Mouse (Mus musculus) midbrain, postnatal 0 days (tissue): ENCODE measurements around the gene Dlgap3. TPM values are rescaled to one million over a fixed set of nuclear protein-coding genes. Genes with fewer than 3 reads are reported as not detected.

ENCODE experiments used
- ATAC-seq: fragments of 200-750 bp; cut with Nextera tagmentation; 2 replicates; pipeline ENCODE4 v1.8.0; 2017; ENCODE audit warnings: moderate number of reproducible peaks, mild to moderate bottlenecking, moderate TSS enrichment, moderate library complexity; ENCODE audit not compliant: low FRiP score
- DNase-seq: peaks from one replicate; pipeline ENCODE4 v3.0.0-alpha.2; 2015; ENCODE audit warnings: low spot score
- H3K27ac ChIP-seq: fragments of 300-500 bp; sonication (generic); 2 replicates; pipeline ENCODE4 v1.5.1; 2014; ENCODE audit warnings: low read depth, mild to moderate bottlenecking, low read length, mixed read lengths
- H3K27me3 ChIP-seq: fragments of 300-500 bp; sonication (generic); 2 replicates; pipeline ENCODE4 v1.6.1; 2014; ENCODE audit warnings: low read length, control low read depth, mixed read lengths; ENCODE audit not compliant: insufficient read depth
- H3K36me3 ChIP-seq: fragments of 300-500 bp; sonication (generic); 2 replicates; pipeline ENCODE4 v1.6.1; 2014; ENCODE audit warnings: low read length, control low read depth, mixed read lengths; ENCODE audit not compliant: insufficient read depth
- H3K4me1 ChIP-seq: fragments of 300-500 bp; sonication (generic); 2 replicates; pipeline ENCODE4 v1.6.1; 2014; ENCODE audit warnings: mild to moderate bottlenecking, control low read depth, antibody characterized with exemption, low read length, mixed read lengths; ENCODE audit not compliant: insufficient read depth
- H3K4me2 ChIP-seq: fragments of 300-500 bp; sonication (generic); 2 replicates; pipeline ENCODE4 v1.6.1; 2014; ENCODE audit warnings: low read depth, mild to moderate bottlenecking, low read length, mixed read lengths; ENCODE audit not compliant: poor library complexity, severe bottlenecking
- H3K4me3 ChIP-seq: fragments of 300-500 bp; sonication (generic); 2 replicates; pipeline ENCODE4 v1.5.1; 2014; ENCODE audit warnings: low read depth, mild to moderate bottlenecking, low read length, moderate library complexity
- H3K9ac ChIP-seq: fragments of 300-500 bp; sonication (generic); replicated peaks from 2 replicates; pipeline ENCODE4 v1.6.1; 2014; ENCODE audit warnings: mild to moderate bottlenecking, low read length, moderate library complexity, mixed read lengths; ENCODE audit not compliant: poor library complexity, severe bottlenecking
- H3K9me3 ChIP-seq: fragments of 300-500 bp; sonication (generic); 2 replicates; pipeline ENCODE4 v1.6.1; 2016; ENCODE audit warnings: low read length, control low read depth
- CTCF ChIP-seq: IDR thresholded peaks from 2 replicates; pipeline ENCODE4 v1.5.1; 2016; ENCODE audit warnings: antibody characterized with exemption, mild to moderate bottlenecking
- WGBS: fragments of 180-500 bp; shearing (Covaris S2); extraction: QIAGEN DNeasy Blood & Tissue Kit; methylation state at CpG from one replicate; pipeline ENCODE4 v1.1.7; 2014; 5-methylcytosine and 5-hydroxymethylcytosine counted together
- polyA plus RNA-seq: library from polyadenylated mRNA; unstranded; fragments of >200 nt; fragmentation: Nextera tagmentation; extraction: Ambion mirVana; gene quantifications from 2 replicates; pipeline ENCODE4 v1.2.1, GENCODE M21; 2015
- total RNA-seq: library from RNA; depleted of rRNA; stranded (reverse); fragments of >200 nt; gene quantifications from 2 replicates; pipeline ENCODE4 v1.2.3, GENCODE M21; 2014

The Dlgap3 gene
- total and polyA plus RNA-seq, 2 experiments from 2014 or later = 34.5 to 156 TPM

DNA sequence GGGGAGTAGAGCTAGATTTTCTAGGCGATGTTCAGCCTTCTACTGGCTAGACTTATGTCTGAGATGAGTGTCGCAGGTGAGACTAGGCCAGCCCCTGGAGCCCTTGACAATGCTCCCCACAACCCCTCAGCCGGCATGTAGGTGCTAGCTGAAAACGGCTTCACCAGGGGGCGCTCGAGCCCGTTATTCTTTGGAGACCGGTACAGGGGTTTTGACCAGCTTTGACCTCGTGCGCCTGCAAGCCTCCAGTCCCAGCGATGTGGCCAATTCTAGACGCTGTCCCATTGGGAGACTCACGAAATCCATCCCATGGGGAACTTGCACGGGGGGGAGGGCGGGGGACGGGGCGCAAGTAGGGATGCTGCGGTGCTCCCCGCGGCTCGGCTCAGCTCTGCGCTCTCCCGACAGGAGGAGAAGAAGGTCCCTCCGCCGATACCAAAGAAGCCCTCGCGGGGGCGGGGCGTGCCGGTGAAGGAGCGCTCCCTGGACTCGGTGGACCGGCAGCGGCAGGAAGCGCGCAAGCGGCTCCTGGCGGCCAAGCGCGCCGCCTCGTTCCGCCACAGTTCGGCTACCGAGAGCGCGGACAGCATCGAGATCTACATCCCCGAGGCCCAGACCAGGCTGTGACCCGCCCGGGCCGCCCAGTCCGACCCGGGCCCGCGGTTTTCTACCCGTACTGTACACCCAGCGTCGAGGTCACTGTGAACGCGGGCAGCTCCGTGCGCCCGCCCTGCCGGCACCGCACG, 66.9 kb downstream of the Dlgap3 start:
- Histone ChIP-seq H3K9me3 (no peaks in the 10 kb centered on the region), H3K4me2 (peak overlapping the region; percentile 70), H3K36me3 (peaks cover 5% of the 10 kb centered on the region; the same call in 1 of the 2 replicates), H3K9ac (peak overlapping the region; percentile 65), H3K27ac (peak overlapping the region; percentile 58), H3K27me3 (no peaks in the 10 kb centered on the region), H3K4me3 (peak overlapping the region; percentile 38), H3K4me1 (peaks cover 24% of the 10 kb centered on the region)
- TF ChIP-seq CTCF = peak; percentile 76
- 2% methylated on average over 65 of the region's 67 CpGs for WGBS
- peak; percentile 89 for DNase-seq
- peak; percentile 49 for ATAC-seq

DNA sequence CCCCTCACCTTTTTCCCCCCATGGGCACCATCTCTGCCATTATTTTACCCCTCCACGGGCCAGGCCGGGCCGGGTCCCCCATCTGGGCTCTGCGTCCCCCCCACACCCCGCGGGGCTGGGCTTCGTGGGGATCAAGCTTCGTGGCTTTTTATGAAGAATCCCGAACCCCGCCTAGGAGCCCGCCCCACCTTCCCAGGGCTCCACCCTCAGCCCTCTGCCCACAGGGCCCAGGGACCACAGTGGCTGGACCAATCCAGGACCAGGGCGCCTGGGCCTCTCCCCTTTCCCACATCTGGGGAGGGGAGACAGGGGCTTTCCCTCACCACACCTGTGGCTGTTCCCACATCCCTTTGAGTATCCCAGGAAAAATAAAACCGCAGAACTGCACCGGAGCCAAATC, 67.6 kb downstream of the Dlgap3 start:
- ATAC-seq = no peak
- peaks cover 18% of the 10 kb centered on the region for H3K4me1 ChIP-seq
- DNase-seq = no peak
- 6% methylated on average over 14 of the region's 14 CpGs for WGBS
- H3K4me2 ChIP-seq = peak overlapping the region; percentile 70
- H3K4me3 ChIP-seq = peak overlapping the region; percentile 38
- H3K9ac ChIP-seq = peak overlapping the region; percentile 65
- H3K27ac ChIP-seq = peak overlapping the region; percentile 58
- H3K36me3 ChIP-seq = peaks cover 5% of the 10 kb centered on the region; the same call in 1 of the 2 replicates
- no peaks in the 10 kb centered on the region for H3K27me3 ChIP-seq
- H3K9me3 ChIP-seq = no peaks in the 10 kb centered on the region
- TF ChIP-seq CTCF = no peak

DNA sequence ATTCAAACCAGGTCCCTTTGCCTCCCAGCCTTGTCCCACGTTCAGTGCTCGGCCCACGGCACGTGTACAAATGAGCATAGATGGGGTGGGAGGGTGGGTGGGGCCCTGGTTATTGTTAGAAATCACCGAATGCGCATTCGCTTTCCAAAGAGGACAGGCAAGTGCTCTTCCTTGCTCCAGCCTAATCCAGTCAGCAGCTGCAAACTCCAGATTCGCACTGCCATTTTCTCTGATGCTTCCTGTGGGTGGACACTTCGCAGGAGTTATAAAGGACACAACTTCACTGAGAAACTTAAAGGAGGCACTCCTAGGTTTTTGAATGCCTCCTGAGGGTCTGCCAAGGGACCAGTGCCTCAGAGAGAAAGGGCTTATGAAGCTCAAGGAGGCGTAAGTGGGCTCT, 68.3 kb downstream of the Dlgap3 start:
- WGBS = 56% methylated on average over 10 of the region's 10 CpGs
- no peak overlapping the region for H3K4me3 ChIP-seq
- H3K27me3 ChIP-seq = no peaks in the 10 kb centered on the region
- ATAC-seq = no peak
- H3K4me1 ChIP-seq = peaks cover 12% of the 10 kb centered on the region
- H3K36me3 ChIP-seq = peaks cover 5% of the 10 kb centered on the region; the same call in 1 of the 2 replicates
- no peak overlapping the region for H3K9ac ChIP-seq
- no peak for TF ChIP-seq CTCF
- no peak overlapping the region for H3K4me2 ChIP-seq
- DNase-seq = no peak
- H3K9me3 ChIP-seq = no peaks in the 10 kb centered on the region
- no peak overlapping the region for H3K27ac ChIP-seq

DNA sequence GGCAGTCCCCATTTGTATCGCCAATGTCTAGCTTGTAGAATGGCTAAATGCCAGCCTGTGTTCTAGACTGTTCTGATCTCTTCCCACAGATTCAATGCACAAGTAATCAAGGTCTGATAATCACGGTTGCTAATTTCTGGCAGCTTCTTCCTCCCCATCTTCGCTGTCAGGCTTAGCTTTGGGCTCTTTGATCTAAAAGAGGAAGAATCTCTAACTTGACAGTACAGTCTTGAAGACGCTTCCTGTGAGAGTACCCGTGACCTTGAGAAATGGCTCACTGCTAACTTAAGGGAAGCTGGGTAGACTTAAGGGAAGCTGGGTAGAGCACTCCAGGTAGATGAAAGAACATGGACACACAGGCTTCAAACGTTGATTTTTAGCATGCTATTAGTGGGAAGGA, 73.7 kb downstream of the Dlgap3 start:
- ATAC-seq (no peak), DNase-seq (no peak)
- TF ChIP-seq CTCF = no peak
- Histone ChIP-seq H3K4me3 (no peak overlapping the region), H3K27me3 (no peaks in the 10 kb centered on the region), H3K27ac (no peak overlapping the region), H3K9me3 (no peaks in the 10 kb centered on the region), H3K9ac (no peak overlapping the region), H3K4me2 (no peak overlapping the region), H3K36me3 (peaks cover 11% of the 10 kb centered on the region; the same call in 1 of the 2 replicates), H3K4me1 (peaks cover 7% of the 10 kb centered on the region; the same call in 1 of the 2 replicates)
- WGBS = 51% methylated on average over 6 of the region's 6 CpGs

DNA sequence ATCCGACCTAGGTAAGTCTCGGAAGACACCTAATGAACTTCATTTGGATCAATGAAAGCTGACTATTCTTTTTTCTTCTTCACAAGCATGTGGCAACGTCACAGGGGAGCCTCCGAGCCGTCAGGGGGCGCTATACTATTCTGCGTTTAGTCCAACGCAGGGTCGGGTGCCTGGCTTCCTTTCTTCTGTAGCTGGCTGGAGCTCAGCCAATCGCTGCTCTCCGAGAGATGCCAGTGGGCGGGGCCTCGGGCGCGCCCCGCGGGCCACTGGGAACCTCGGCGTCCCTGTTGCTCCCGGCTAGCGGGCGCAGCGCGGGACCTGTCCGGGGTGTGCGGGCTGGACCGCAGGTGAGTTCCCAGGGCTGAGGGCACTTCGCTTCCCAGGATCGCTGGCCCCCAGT, 74.5 kb downstream of the Dlgap3 start, which contains the start of gene Smim12:
Gene Smim12, plus strand, starts transcription at position 233 of the 400 bp plus-strand sequence.
- WGBS = under 1% methylated on average over 29 of the region's 29 CpGs
- Histone ChIP-seq H3K9me3 (no peaks in the 10 kb centered on the region), H3K27ac (peak within 1 kb of the TSS; percentile 57), H3K36me3 (peaks cover 15% of the 10 kb centered on the region; the same call in 1 of the 2 replicates), H3K27me3 (no peaks in the 10 kb centered on the region), H3K4me2 (peak within 1 kb of the TSS; percentile 77), H3K4me1 (peaks cover 7% of the 10 kb centered on the region; the same call in 1 of the 2 replicates), H3K9ac (peak within 1 kb of the TSS; percentile 90), H3K4me3 (peak within 1 kb of the TSS; percentile 89)
- TF ChIP-seq CTCF = peak; percentile 97
- DNase-seq = peak; percentile 99
- peak; percentile 87 for ATAC-seq

DNA sequence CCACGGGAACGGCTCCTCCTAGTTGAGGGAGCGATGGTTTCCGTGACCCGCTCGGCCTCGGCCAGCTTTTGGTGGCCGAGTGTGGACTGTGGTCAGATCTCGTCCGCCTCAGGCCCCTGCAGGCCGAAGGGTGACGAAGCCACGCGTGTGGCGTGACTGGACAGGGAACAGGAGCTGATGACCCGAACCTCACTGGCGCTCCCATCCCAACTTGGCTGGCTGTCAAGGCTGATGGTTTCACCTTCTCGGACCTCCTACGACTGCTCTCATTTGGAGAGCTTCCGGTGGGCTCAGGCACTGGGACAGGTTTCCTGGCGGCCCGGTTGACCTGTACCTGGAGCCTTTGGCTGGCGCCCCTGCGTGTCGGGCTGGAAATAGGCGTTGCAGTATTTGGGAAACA, 74.9 kb downstream of the Dlgap3 start:
- peak; percentile 41 for ATAC-seq
- 0% methylated on average over 25 of the region's 26 CpGs for WGBS
- peak overlapping the region; percentile 57 for H3K27ac ChIP-seq

More for the DNA sequence above, 74.9 kb downstream of the Dlgap3 start:
- Histone ChIP-seq H3K9ac (peak overlapping the region; percentile 90), H3K9me3 (no peaks in the 10 kb centered on the region), H3K4me1 (peaks cover 7% of the 10 kb centered on the region; the same call in 1 of the 2 replicates), H3K4me2 (peak overlapping the region; percentile 77), H3K4me3 (peak overlapping the region; percentile 89), H3K36me3 (peaks cover 15% of the 10 kb centered on the region; the same call in 1 of the 2 replicates), H3K27me3 (no peaks in the 10 kb centered on the region)
- no peak for DNase-seq
- TF ChIP-seq CTCF = no peak
